ENCODE assay signal across 9 mouse cellular contexts in genomic region chr9:115942989-115943388, GRCm38 (mm10). TPM values are rescaled to one million over a fixed set of nuclear protein-coding genes. Genes with fewer than 3 reads are reported as not detected.
DNase-seq lines count a peak whose midpoint lies in the region; ATAC-seq lines count a peak whose summit lies in the region.
"Had no signal": no experiment of that assay in that cellular context is flagged by ENCODE, and none has a peak within 500 bp of the region (broad histone marks: within the 10 kb centered on the region; RNA-seq: fewer than 3 reads in every experiment).

No protein-coding gene starts in this region.

- 59% methylated on average over 7 of the region's 7 CpGs for WGBS in forebrain, embryonic 10.5 days
- 19% methylated on average over 7 of the region's 7 CpGs for WGBS in neural tube, embryonic 12.5 days
- WGBS in intestine, embryonic 16.5 days, result 34% methylated on average over 7 of the region's 7 CpGs

- no peak overlapping the region for H3K4me3 ChIP-seq in forebrain, embryonic 10.5 days
- H3K4me3 ChIP-seq in neural tube, embryonic 12.5 days, result no peak overlapping the region
- H3K4me3 ChIP-seq in intestine, embryonic 16.5 days (ENCODE audit: low read length), result no peak overlapping the region

- no peaks in the 10 kb centered on the region for H3K27me3 ChIP-seq in forebrain, embryonic 10.5 days (ENCODE audit: poor library complexity, severe bottlenecking)
- H3K27me3 ChIP-seq in neural tube, embryonic 12.5 days (replicated peaks), result no peaks in the 10 kb centered on the region
- no peaks in the 10 kb centered on the region for H3K27me3 ChIP-seq in intestine, embryonic 16.5 days (replicated peaks; ENCODE audit: control insufficient read depth, insufficient read depth, low read length)

- no peaks in the 10 kb centered on the region for H3K36me3 ChIP-seq in forebrain, embryonic 10.5 days (replicated peaks)
- no peaks in the 10 kb centered on the region for H3K36me3 ChIP-seq in neural tube, embryonic 12.5 days
- no peaks in the 10 kb centered on the region for H3K36me3 ChIP-seq in intestine, embryonic 16.5 days (ENCODE audit: control insufficient read depth, insufficient read depth, low read length)

- peaks cover 4% of the 10 kb centered on the region; the same call in 1 of the 2 replicates for H3K9me3 ChIP-seq in forebrain, embryonic 10.5 days
- no peaks in the 10 kb centered on the region for H3K9me3 ChIP-seq in neural tube, embryonic 12.5 days
- H3K9me3 ChIP-seq in intestine, embryonic 16.5 days (ENCODE audit: control insufficient read depth, low read length), result no peaks in the 10 kb centered on the region

- H3K4me1 ChIP-seq in forebrain, embryonic 10.5 days, result peaks cover 22% of the 10 kb centered on the region
- peaks cover 19% of the 10 kb centered on the region for H3K4me1 ChIP-seq in neural tube, embryonic 12.5 days
- no peaks in the 10 kb centered on the region for H3K4me1 ChIP-seq in intestine, embryonic 16.5 days (ENCODE audit: control insufficient read depth, insufficient read depth, low read length)

- ATAC-seq in neural tube, embryonic 12.5 days (ENCODE audit: low FRiP score, low read depth), result peak; percentile 31; the same call in 1 of the 2 replicates
- ATAC-seq in intestine, embryonic 16.5 days, result no peak

- H3K27ac ChIP-seq in forebrain, embryonic 10.5 days, result peak overlapping the region; percentile 66
- no peak overlapping the region for H3K27ac ChIP-seq in neural tube, embryonic 12.5 days
- H3K27ac ChIP-seq in intestine, embryonic 16.5 days (ENCODE audit: low read length), result no peak overlapping the region

- H3K9ac ChIP-seq in neural tube, embryonic 12.5 days, result no peak overlapping the region
- H3K9ac ChIP-seq in intestine, embryonic 16.5 days (ENCODE audit: low read depth, low read length), result no peak overlapping the region

- peak; percentile 6 for DNase-seq in c-Kit-positive CD71-negative TER-119-negative erythroid progenitor cells, embryonic 14.5 days (ENCODE audit: low read depth)
- DNase-seq in forebrain, embryonic 10.5 days (ENCODE audit: extremely low spot score, low spot score), result no peak
- DNase-seq in layer of hippocampus, postnatal 25 days (ENCODE audit: extremely low spot score in 1 of 2, low spot score in 1 of 2), result peak; percentile 18 to 24
- DNase-seq in adrenal gland, postnatal 4 days (ENCODE audit: low spot score in 2 of 2), result no peak
- DNase-seq in spleen, postnatal 14 days (ENCODE audit: low spot score in 2 of 2), result no peak
- DNase-seq in kidney, postnatal 36 days, result no peak
- DNase-seq: lung, postnatal 10 days had no signal

- H3K4me2 ChIP-seq in neural tube, embryonic 12.5 days (replicated peaks), result 0 out of 2 replicates have a peak overlapping the region, but pooled peaks have one; percentile 2
- H3K4me2 ChIP-seq in intestine, embryonic 16.5 days (ENCODE audit: low read depth, low read length), result no peak overlapping the region

RNA-seq across cellular contexts. Expression of gene Gadl1, which starts 33.7 kb away (rescaled TPM):
- 0.26 TPM in 2 replicates for polyA plus RNA-seq in forebrain, embryonic 10.5 days (2016; fragmentation: Nextera tagmentation; extraction: Ambion mirVana)
- total RNA-seq in layer of hippocampus, postnatal 25 days (2021), result under 1 TPM; 0.28 to 0.32 TPM
- 0.23 and 0.36 TPM in 2 replicates for polyA plus RNA-seq in neural tube, embryonic 12.5 days (2016; fragmentation: Nextera tagmentation; extraction: Ambion mirVana)
- total RNA-seq in adrenal gland, postnatal 4 days (2021), result under 1 TPM; 0.45 to 0.82 TPM
- 0.21 and 0.39 TPM in 2 replicates for polyA plus RNA-seq in intestine, embryonic 16.5 days (2015; fragmentation: Nextera tagmentation; extraction: Ambion mirVana)

Comparison
In these comparisons a context has a peak if more than half of its experiments do, and no peak if none do; other contexts are left out.
1. DNase-seq: peak in c-Kit-positive CD71-negative TER-119-negative erythroid progenitor cells, embryonic 14.5 days (single experiment) and layer of hippocampus, postnatal 25 days (2 of 2); none in forebrain, embryonic 10.5 days (single experiment), adrenal gland, postnatal 4 days (0 of 2), spleen, postnatal 14 days (0 of 2) and kidney, postnatal 36 days (0 of 2).